24 mouse cellular contexts compared by ENCODE assay signal in the genomic region with DNA sequence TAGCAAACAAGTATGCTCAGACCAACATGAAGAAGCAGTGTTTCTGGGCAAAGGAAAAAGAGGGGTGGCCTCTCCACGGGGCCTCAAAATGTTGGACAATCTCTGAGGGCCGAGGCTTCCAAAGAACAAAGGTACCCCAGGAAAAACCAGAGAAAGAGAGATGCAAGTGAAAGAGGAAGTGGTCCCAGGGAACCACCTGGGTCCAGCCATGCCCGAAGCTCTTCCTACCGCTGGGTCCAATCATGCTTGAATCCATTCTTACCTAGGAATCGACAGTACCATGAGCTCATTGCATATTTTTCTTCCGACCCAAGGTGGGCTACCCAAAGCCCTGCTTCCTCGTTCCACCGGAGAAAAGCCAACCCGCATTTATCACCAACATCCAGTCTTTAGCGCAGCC. TPM values are rescaled to one million over a fixed set of nuclear protein-coding genes. Genes with fewer than 3 reads are reported as not detected.
DNase-seq lines count a peak whose midpoint lies in the region; ATAC-seq and TF ChIP-seq lines count a peak whose summit lies in the region.
"Had no signal": no experiment of that assay in that cellular context is flagged by ENCODE, and none has a peak within 500 bp of the region (broad histone marks: within the 10 kb centered on the region; RNA-seq: fewer than 3 reads in every experiment).

No protein-coding gene starts in this region.

- ATAC-seq in inflammation-experienced regulatory T-cells, adult 6 months: no peak
- ATAC-seq: activated CD4-positive, CD25-positive, alpha-beta regulatory T cell, adult 4 months; CD4-positive, CD25-positive, alpha-beta regulatory T cell, adult 4 months; Patski had no signal

- TF ChIP-seq EP300 in CH12.LX (IDR thresholded peaks at IDR 0.05; ENCODE audit: low read length): peak; percentile 79

- WGBS in midbrain, embryonic 10.5 days: 88% methylated on average over 10 of the region's 10 CpGs

- H3K4me2 ChIP-seq in CH12.LX (ENCODE audit: insufficient read depth, low read depth, poor library complexity, severe bottlenecking): no peak overlapping the region

- no peak for TF ChIP-seq CTCF in CH12.LX (conservative IDR thresholded peaks at IDR 0.05 in 1 of 2, IDR thresholded peaks at IDR 0.05 in 1 of 2; ENCODE audit: low read depth in 2 of 2, low read length in 2 of 2)

- H3K4me3 ChIP-seq in CH12.LX (replicated peaks in 1 of 3; ENCODE audit: low read depth in 2 of 3, low read length in 2 of 3, poor library complexity in 1 of 3): peak overlapping the region in 1 of 3 experiments; percentile 17
- H3K4me3 ChIP-seq in midbrain, embryonic 10.5 days: no peak overlapping the region

- H3K4me1 ChIP-seq in CH12.LX (ENCODE audit: control insufficient read depth in 1 of 2, insufficient read depth in 2 of 2): peaks cover 38 to 79% of the 10 kb centered on the region in 2 experiments
- H3K4me1 ChIP-seq in midbrain, embryonic 10.5 days: peaks cover 16% of the 10 kb centered on the region

- no peaks in the 10 kb centered on the region for H3K27me3 ChIP-seq in CH12.LX (replicated peaks)
- no peaks in the 10 kb centered on the region; the same call in 1 of the 2 replicates for H3K27me3 ChIP-seq in splenic B cell, adult 2 months (ENCODE audit: control insufficient read depth, insufficient read depth, low read length, poor library complexity, severe bottlenecking)
- H3K27me3 ChIP-seq in midbrain, embryonic 10.5 days (ENCODE audit: low read depth, poor library complexity, severe bottlenecking): peaks cover 68% of the 10 kb centered on the region

- peaks cover 24% of the 10 kb centered on the region for H3K79me2 ChIP-seq in CH12.LX (replicated peaks; ENCODE audit: control insufficient read depth, extremely low read depth, insufficient read depth, poor library complexity, severe bottlenecking)

- dilution Hi-C loops in CH12.LX (cut with MboI; ENCODE audit: extremely low pct_ligation_motif_present, extremely low pct_unique_long_range_greater_than_20kb, low sequenced_read_pairs): no loop called here

- peaks cover 50 to 78% of the 10 kb centered on the region in 2 experiments for H3K36me3 ChIP-seq in CH12.LX (replicated peaks in 1 of 2; ENCODE audit: control insufficient read depth in 1 of 2, insufficient read depth in 1 of 2, low read length in 1 of 2)
- H3K36me3 ChIP-seq in splenic B cell, adult 2 months (ENCODE audit: control insufficient read depth, insufficient read depth, low read length, poor library complexity, severe bottlenecking): no peaks in the 10 kb centered on the region
- H3K36me3 ChIP-seq in midbrain, embryonic 10.5 days: no peaks in the 10 kb centered on the region
- H3K36me3 ChIP-seq: G1E had no signal

- H3K9me3 ChIP-seq in CH12.LX (replicated peaks; ENCODE audit: low read length): no peaks in the 10 kb centered on the region
- no peaks in the 10 kb centered on the region for H3K9me3 ChIP-seq in midbrain, embryonic 10.5 days (replicated peaks)

- in situ Hi-C loops in CH12.LX (cut with MboI; ENCODE audit: low pct_ligation_motif_present, low pct_unique_long_range_greater_than_20kb, low sequenced_read_pairs): loop anchor here (25.0 kb wide), 1 partner anchor 1817 kb away; a partner anchor contains a TSS

- TF ChIP-seq RAD21 in CH12.LX (IDR thresholded peaks at IDR 0.05; ENCODE audit: low read depth, low read length): no peak

- DNase-seq in A20 (ENCODE audit: low read depth, low spot score) (peak; percentile 39), CH12.LX (ENCODE audit: extremely low read depth) (peak; percentile 33)
- DNase-seq in splenic B cell, adult 2 months (ENCODE audit: low read depth, low spot score): peak; percentile 6
- no peak for DNase-seq in T-cell, adult 2 months (ENCODE audit: low spot score)
- DNase-seq in midbrain, embryonic 10.5 days (ENCODE audit: low spot score): no peak
- DNase-seq: adrenal gland, adult 2 months; adrenal gland, adult 8-10 months; adrenal gland, postnatal 10 days; adrenal gland, postnatal 14 days; adrenal gland, postnatal 25 days; adrenal gland, postnatal 36 days; B cell, adult 2 months; cerebellum, adult 11 months; cerebellum, adult 11-12 months; cerebellum, adult 18-20 months; cerebellum, adult 2 months; cerebellum, adult 8-10 months; cerebellum, adult 9-10 months had no signal

- no peak for TF ChIP-seq POLR2A in CH12.LX (IDR thresholded peaks at IDR 0.05; ENCODE audit: low read depth, low read length)

- H3K9ac ChIP-seq in CH12.LX (ENCODE audit: insufficient read depth, low read depth): no peak overlapping the region

- H3K27ac ChIP-seq in CH12.LX (ENCODE audit: insufficient read depth, low read depth): peak overlapping the region; percentile 98
- H3K27ac ChIP-seq in midbrain, embryonic 10.5 days (replicated peaks): no peak overlapping the region

TF ChIP-seq in CH12.LX, 34 proteins besides CTCF, POLR2A, EP300 and RAD21:
- TF ChIP-seq IRF4 (IDR thresholded peaks at IDR 0.05; ENCODE audit: low read depth, low read length): peak; percentile 73
- 0 out of 2 replicates have a peak, but pooled peaks have one; percentile 30 for TF ChIP-seq TCF12 (IDR thresholded peaks at IDR 0.05; ENCODE audit: low read depth, low read length)
- no peak for TF ChIP-seq ZC3H11A (IDR thresholded peaks at IDR 0.05; ENCODE audit: low read depth, low read length)
- TF ChIP-seq JUN (IDR thresholded peaks at IDR 0.05; ENCODE audit: insufficient read depth, low read depth, low read length): no peak
- TF ChIP-seq MXI1 (IDR thresholded peaks at IDR 0.05; ENCODE audit: low read depth, low read length): no peak
- TF ChIP-seq POLR2AphosphoS2 (IDR thresholded peaks at IDR 0.05; ENCODE audit: low read depth, low read length): no peak
- TF ChIP-seq KAT2A (IDR thresholded peaks at IDR 0.05; ENCODE audit: insufficient replicate concordance, low read length): no peak
- TF ChIP-seq USF1 (IDR thresholded peaks at IDR 0.05; ENCODE audit: low read depth, low read length): no peak
- TF ChIP-seq ZKSCAN1 (IDR thresholded peaks at IDR 0.05; ENCODE audit: borderline replicate concordance, low read depth, low read length): no peak
- no peak for TF ChIP-seq UBTF (IDR thresholded peaks at IDR 0.05; ENCODE audit: low read depth, low read length)
- no peak for TF ChIP-seq GABPA (IDR thresholded peaks at IDR 0.05; ENCODE audit: insufficient replicate concordance, low read depth, low read length)
- TF ChIP-seq NELFE (IDR thresholded peaks at IDR 0.05; ENCODE audit: low read depth, low read length): no peak
- no peak for TF ChIP-seq TBP (conservative IDR thresholded peaks at IDR 0.05; ENCODE audit: low read depth, low read length)
- no peak for TF ChIP-seq MAFK (IDR thresholded peaks at IDR 0.05; ENCODE audit: insufficient replicate concordance, low read length)
- TF ChIP-seq SMC3 (IDR thresholded peaks at IDR 0.05; ENCODE audit: low read depth, low read length): no peak; the same call in 1 of the 2 replicates
- TF ChIP-seq MYC (IDR thresholded peaks at IDR 0.05; ENCODE audit: low read depth, low read length): no peak
- TF ChIP-seq NRF1 (IDR thresholded peaks at IDR 0.05; ENCODE audit: low read depth, low read length): no peak
- no peak for TF ChIP-seq MEF2A (IDR thresholded peaks at IDR 0.05; ENCODE audit: borderline replicate concordance, low read depth, low read length)
- no peak for TF ChIP-seq PAX5 (IDR thresholded peaks at IDR 0.05; ENCODE audit: low read length)
- 0 out of 2 replicates have a peak, but pooled peaks have one; percentile 20 for TF ChIP-seq BHLHE40 (IDR thresholded peaks at IDR 0.05; ENCODE audit: low read depth, low read length)
- TF ChIP-seq USF2 (conservative IDR thresholded peaks at IDR 0.05; ENCODE audit: low read depth, low read length): no peak
- no peak for TF ChIP-seq CHD2 (IDR thresholded peaks at IDR 0.05; ENCODE audit: low read length)
- TF ChIP-seq ELF1 (IDR thresholded peaks at IDR 0.05; ENCODE audit: low read depth, low read length): no peak
- peak; percentile 61 for TF ChIP-seq ETS1 (conservative IDR thresholded peaks at IDR 0.05; ENCODE audit: low read depth, low read length)
- no peak for TF ChIP-seq MAX (IDR thresholded peaks at IDR 0.05; ENCODE audit: low read length)

RNA-seq across cellular contexts. Expression of a gene that starts 36.1 kb away (rescaled TPM):
- total RNA-seq in CH12.LX (2012; rRNA removed) (27.7 and 34.3 TPM in 2 replicates), CH12.LX (2014; rRNA removed) (12.5 and 14.0 TPM in 2 replicates)
- 19.0 and 30.0 TPM in 2 replicates for polyA plus RNA-seq in CH12.LX (2012; ENCODE audit: insufficient read length, low read depth)
- 0.30 and 0.36 TPM in 2 replicates for polyA plus RNA-seq in midbrain, embryonic 10.5 days (2016; fragmentation: Nextera tagmentation; extraction: Ambion mirVana)
- under 1 TPM in 1 of 3 experiments, not detected in 2; 0.34 TPM for polyA plus RNA-seq in inflammation-experienced regulatory T-cells, adult 6 months (2017; shearing (Covaris generic))
- total RNA-seq: adrenal gland, adult 18-20 months; adrenal gland, adult 2 months; adrenal gland, postnatal 14 days; adrenal gland, postnatal 25 days; adrenal gland, postnatal 36 days had no signal
- polyA plus RNA-seq: activated CD4-positive, CD25-positive, alpha-beta regulatory T cell, adult 4 months; CD4-positive, CD25-positive, alpha-beta regulatory T cell, adult 4 months; G1E had no signal

RNA-seq across cellular contexts. Expression of a gene that starts 38.3 kb away (rescaled TPM):
- 70.1 and 77.6 TPM in 2 replicates for total RNA-seq in CH12.LX (2012; rRNA removed)
- 42.4 and 49.3 TPM in 2 replicates for total RNA-seq in CH12.LX (2014; rRNA removed)
- 31.5 and 32.1 TPM in 2 replicates for polyA plus RNA-seq in CH12.LX (2012; ENCODE audit: insufficient read length, low read depth)
- polyA plus RNA-seq in midbrain, embryonic 10.5 days (2016; fragmentation: Nextera tagmentation; extraction: Ambion mirVana): 47.2 and 53.1 TPM in 2 replicates
- polyA plus RNA-seq in inflammation-experienced regulatory T-cells, adult 6 months (2017; shearing (Covaris generic)): 10 to 100 TPM; 24.9 to 35.1 (median 30.7) TPM

RNA-seq across cellular contexts. Expression of a gene that starts 56.6 kb away (rescaled TPM):
- total RNA-seq in CH12.LX (2012; rRNA removed) (47.5 and 48.6 TPM in 2 replicates), CH12.LX (2014; rRNA removed) (64.1 and 64.5 TPM in 2 replicates)
- polyA plus RNA-seq in CH12.LX (2012; ENCODE audit: insufficient read length, low read depth): 62.5 and 67.8 TPM in 2 replicates
- 120 and 129 TPM in 2 replicates for polyA plus RNA-seq in midbrain, embryonic 10.5 days (2016; fragmentation: Nextera tagmentation; extraction: Ambion mirVana)
- 10 to 100 TPM; 21.9 to 30.4 (median 25.3) TPM for polyA plus RNA-seq in inflammation-experienced regulatory T-cells, adult 6 months (2017; shearing (Covaris generic))

Comparison
In these comparisons a context has a peak if more than half of its experiments do, and no peak if none do; other contexts are left out.
1. DNase-seq: peak in A20 (single experiment), CH12.LX (single experiment) and splenic B cell, adult 2 months (single experiment); none in T-cell, adult 2 months (single experiment) and midbrain, embryonic 10.5 days (single experiment).
2. RNA of a gene that starts 36.1 kb away (polyA plus RNA-seq): 19.0 to 30.0 TPM in CH12.LX; 0.30 to 0.36 TPM in midbrain, embryonic 10.5 days and 0.34 TPM in inflammation-experienced regulatory T-cells, adult 6 months; every median in the first group is over 10 times any median in the second.